Mouse (Mus musculus): ENCODE results near the gene Ankrd54.

GRCm38 (mm10) chr15:79050964-79051363 lies 11.7 kb downstream of the Ankrd54 start:
- TF ChIP-seq CEBPB (IDR thresholded peaks at IDR 0.05; ENCODE audit: low read depth), result no peak
- no peak for TF ChIP-seq CTCF (IDR thresholded peaks at IDR 0.05; ENCODE audit: control insufficient read depth, insufficient read depth, insufficient read length)
- TF ChIP-seq MYOD1 (IDR thresholded peaks at IDR 0.05; ENCODE audit: control insufficient read depth, insufficient read length, low read depth), result no peak
- no peak for TF ChIP-seq FOSL1 (IDR thresholded peaks at IDR 0.05; ENCODE audit: insufficient read depth, low read length, poor library complexity, severe bottlenecking)
- TF ChIP-seq MAX (IDR thresholded peaks at IDR 0.05), result no peak
- no peak for TF ChIP-seq USF1 (IDR thresholded peaks at IDR 0.05; ENCODE audit: low read depth)
